Mouse (Mus musculus) testis, adult 2 months (tissue): ENCODE data around the gene Pom121l2.

ENCODE experiments used
- CTCF ChIP-seq: fragments of 200-500 bp; IDR thresholded peaks from 2 replicates; pipeline ENCODE4 v1.5.1; 2012; ENCODE audit warnings: low read depth, mild to moderate bottlenecking, inconsistent platforms, low read length, moderate library complexity; ENCODE audit not compliant: control insufficient read depth, insufficient read depth, insufficient replicate concordance
- POLR2A ChIP-seq: fragments of 200-500 bp; IDR thresholded peaks from 2 replicates; pipeline ENCODE4 v1.6.1; 2012; ENCODE audit warnings: low read depth, mild to moderate bottlenecking, inconsistent platforms, low read length, moderate library complexity; ENCODE audit not compliant: control insufficient read depth

DNA sequence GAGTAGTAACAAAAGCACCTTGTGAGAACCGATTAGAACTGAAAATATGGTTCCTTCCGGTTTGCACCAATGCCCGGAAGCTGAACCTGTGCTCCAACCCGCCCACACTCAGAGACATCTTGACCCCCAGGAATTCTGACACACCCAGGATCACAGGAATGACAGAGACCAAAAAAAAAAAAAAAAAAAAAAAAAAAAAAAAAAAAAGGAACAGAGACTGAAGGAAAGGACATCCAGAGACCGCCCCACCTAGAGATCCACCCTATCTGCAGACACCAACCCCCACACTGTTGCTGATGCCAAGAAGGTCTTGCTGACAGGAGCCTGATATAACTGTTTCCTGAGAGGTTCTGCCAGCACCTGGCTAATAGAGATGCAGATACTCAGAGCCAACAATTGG is 11.6 kb downstream of the Pom121l2 start:
- TF ChIP-seq CTCF (no peak), POLR2A (no peak)
